Mouse (Mus musculus): Measurements from ENCODE around the gene Zfp760.

DNA sequence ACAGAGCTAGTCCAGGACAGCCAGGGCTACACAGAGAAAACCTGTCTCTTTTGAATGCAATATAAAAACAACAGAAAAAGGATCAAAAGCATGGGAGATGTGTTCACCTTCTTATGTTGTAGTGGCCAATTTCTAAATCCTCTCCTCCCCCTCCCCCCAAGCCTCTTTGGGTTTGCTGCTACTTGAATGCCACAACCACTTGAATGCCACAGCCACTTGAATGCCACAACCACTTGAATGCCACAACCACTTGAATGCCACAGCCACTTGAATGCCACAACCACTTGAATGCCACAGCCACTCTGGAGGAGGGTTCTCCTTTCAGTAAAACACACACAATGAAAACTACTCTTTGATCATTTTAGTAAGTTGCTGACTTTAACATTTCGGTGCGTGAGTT is 45.2 kb downstream of the Zfp760 start:
- TF ChIP-seq EP300 (optimal IDR thresholded peaks at IDR 0.05) (no peak), CTCF (IDR thresholded peaks at IDR 0.05; ENCODE audit: low read depth) (no peak)

All from stomach, postnatal 0 days (tissue).